Mouse (Mus musculus): ENCODE data around the gene Zmynd8. TPM values are rescaled to one million over a fixed set of nuclear protein-coding genes. Genes with fewer than 3 reads are reported as not detected.

The Zmynd8 gene
- polyA plus RNA-seq, 1 experiment: 17.9 TPM

- no peaks in the 10 kb centered on the region for H3K4me1 ChIP-seq (ENCODE audit: control insufficient read depth, insufficient read depth, insufficient read length, low read length)
- no peak overlapping the region for H3K27ac ChIP-seq (replicated peaks; ENCODE audit: low read depth, low read length)
- H3K4me3 ChIP-seq (ENCODE audit: insufficient read depth, low read depth, low read length): no peak overlapping the region
Measured at GRCm38 (mm10) chr2:165778927-165779326, 119.9 kb downstream of the Zmynd8 start.

DNA sequence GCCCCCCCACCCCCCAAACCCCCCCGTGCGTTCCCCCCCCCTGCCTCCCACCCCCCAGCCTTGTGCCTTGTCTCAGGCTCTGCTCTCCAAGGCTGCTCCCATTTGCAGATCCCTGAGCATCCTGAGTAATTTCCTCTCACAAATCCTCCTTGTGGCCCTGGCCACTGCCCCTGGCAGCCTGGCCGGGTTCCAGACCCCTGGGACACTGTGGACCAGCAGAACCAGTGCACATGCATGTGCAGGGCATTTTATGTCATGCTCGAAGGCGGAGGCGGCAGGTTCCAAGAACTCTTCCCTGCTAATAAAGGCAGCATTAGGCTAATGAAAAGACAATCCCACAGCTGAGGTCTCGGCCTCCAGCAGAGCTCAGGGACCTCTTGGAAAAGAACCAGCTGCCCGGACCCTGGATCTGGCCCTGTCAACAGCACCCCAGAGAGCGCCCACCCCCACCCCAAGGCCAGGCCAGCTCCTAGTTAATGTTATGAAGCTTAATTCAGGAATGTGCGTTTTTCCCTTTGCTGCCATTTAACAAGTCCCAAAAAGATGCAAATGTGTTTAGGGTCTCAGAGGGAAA is 129.4 kb downstream of the Zmynd8 start:
- Histone ChIP-seq H3K27ac (replicated peaks; ENCODE audit: low read depth, low read length) (no peak overlapping the region), H3K4me1 (ENCODE audit: control insufficient read depth, insufficient read depth, insufficient read length, low read length) (no peaks in the 10 kb centered on the region), H3K4me3 (ENCODE audit: insufficient read depth, low read depth, low read length) (no peak overlapping the region)

GRCm38 (mm10) chr2:165768805-165769358 is 129.9 kb downstream of the Zmynd8 start:
- no peak overlapping the region for H3K27ac ChIP-seq (replicated peaks; ENCODE audit: low read depth, low read length)
- no peaks in the 10 kb centered on the region for H3K4me1 ChIP-seq (ENCODE audit: control insufficient read depth, insufficient read depth, insufficient read length, low read length)
- H3K4me3 ChIP-seq (ENCODE audit: insufficient read depth, low read depth, low read length): no peak overlapping the region

- Histone ChIP-seq H3K27ac (replicated peaks; ENCODE audit: low read depth, low read length) (no peak overlapping the region), H3K4me1 (ENCODE audit: control insufficient read depth, insufficient read depth, insufficient read length, low read length) (no peaks in the 10 kb centered on the region), H3K4me3 (ENCODE audit: insufficient read depth, low read depth, low read length) (no peak overlapping the region)
Measured at GRCm38 (mm10) chr2:165759421-165759985, 139.3 kb downstream of the Zmynd8 start.

DNA sequence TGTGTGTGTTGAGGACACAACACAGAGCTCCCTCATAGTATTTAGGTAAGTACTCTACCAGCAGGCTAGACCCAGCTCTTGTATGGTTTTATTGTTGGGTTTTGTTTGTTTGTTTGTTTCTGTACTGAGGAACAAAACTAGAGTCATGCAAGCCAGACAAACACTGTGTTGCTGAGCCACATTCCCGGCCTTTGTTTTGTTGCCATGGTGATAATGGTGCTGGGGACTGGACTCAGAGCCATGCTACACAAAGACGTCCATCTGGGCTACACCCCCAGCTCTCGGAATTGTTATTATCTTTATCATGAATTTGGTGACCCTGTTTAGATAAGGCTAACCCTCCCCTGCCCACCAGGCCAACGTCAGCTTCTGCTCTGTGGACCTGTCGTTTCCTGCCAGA is 140.3 kb downstream of the Zmynd8 start:
- Histone ChIP-seq H3K4me3 (ENCODE audit: insufficient read depth, low read depth, low read length) (no peak overlapping the region), H3K4me1 (ENCODE audit: control insufficient read depth, insufficient read depth, insufficient read length, low read length) (no peaks in the 10 kb centered on the region), H3K27ac (replicated peaks; ENCODE audit: low read depth, low read length) (no peak overlapping the region)

GRCm38 (mm10) chr2:165757799-165758198 is 141.0 kb downstream of the Zmynd8 start:
- no peak overlapping the region for H3K4me3 ChIP-seq (ENCODE audit: insufficient read depth, low read depth, low read length)
- no peak overlapping the region for H3K27ac ChIP-seq (replicated peaks; ENCODE audit: low read depth, low read length)

GRCm38 (mm10) chr2:165752704-165753103 is 146.1 kb downstream of the Zmynd8 start:
- H3K4me3 ChIP-seq (ENCODE audit: insufficient read depth, low read depth, low read length): no peak overlapping the region
- H3K27ac ChIP-seq (replicated peaks; ENCODE audit: low read depth, low read length): no peak overlapping the region
- H3K4me1 ChIP-seq (ENCODE audit: control insufficient read depth, insufficient read depth, insufficient read length, low read length): no peaks in the 10 kb centered on the region

More at GRCm38 (mm10) chr2:165757799-165758198, 141.0 kb downstream of the Zmynd8 start:
- H3K4me1 ChIP-seq (ENCODE audit: control insufficient read depth, insufficient read depth, insufficient read length, low read length): no peaks in the 10 kb centered on the region

DNA sequence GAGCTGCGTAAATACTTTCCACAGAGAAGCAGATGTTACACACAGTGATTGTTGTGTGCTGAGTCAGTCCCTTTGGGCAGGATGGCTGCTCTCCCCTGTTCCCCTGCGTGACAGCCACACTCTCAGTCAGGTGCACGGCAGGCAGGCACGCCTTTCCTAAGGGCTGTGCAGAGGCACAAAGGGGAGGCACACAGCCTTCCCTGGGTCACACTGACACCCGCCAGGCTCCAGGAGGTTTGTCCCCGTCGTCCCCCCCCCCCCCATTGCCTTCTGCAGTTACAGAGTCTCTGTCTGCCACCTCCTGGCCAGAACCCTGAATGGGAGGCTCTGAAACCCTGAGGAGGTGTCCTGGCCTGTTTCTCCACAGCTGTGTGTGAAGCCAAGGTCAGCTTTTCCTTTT is 147.7 kb downstream of the Zmynd8 start:
- no peak overlapping the region for H3K27ac ChIP-seq (replicated peaks; ENCODE audit: low read depth, low read length)
- no peak overlapping the region for H3K4me3 ChIP-seq (ENCODE audit: insufficient read depth, low read depth, low read length)

GRCm38 (mm10) chr2:165748426-165748825 is 150.4 kb downstream of the Zmynd8 start:
- no peak overlapping the region for H3K4me3 ChIP-seq (ENCODE audit: insufficient read depth, low read depth, low read length)
- H3K4me1 ChIP-seq (ENCODE audit: control insufficient read depth, insufficient read depth, insufficient read length, low read length): no peaks in the 10 kb centered on the region
- H3K27ac ChIP-seq (replicated peaks; ENCODE audit: low read depth, low read length): no peak overlapping the region

More for the DNA sequence above, 147.7 kb downstream of the Zmynd8 start:
- no peaks in the 10 kb centered on the region for H3K4me1 ChIP-seq (ENCODE audit: control insufficient read depth, insufficient read depth, insufficient read length, low read length)

DNA sequence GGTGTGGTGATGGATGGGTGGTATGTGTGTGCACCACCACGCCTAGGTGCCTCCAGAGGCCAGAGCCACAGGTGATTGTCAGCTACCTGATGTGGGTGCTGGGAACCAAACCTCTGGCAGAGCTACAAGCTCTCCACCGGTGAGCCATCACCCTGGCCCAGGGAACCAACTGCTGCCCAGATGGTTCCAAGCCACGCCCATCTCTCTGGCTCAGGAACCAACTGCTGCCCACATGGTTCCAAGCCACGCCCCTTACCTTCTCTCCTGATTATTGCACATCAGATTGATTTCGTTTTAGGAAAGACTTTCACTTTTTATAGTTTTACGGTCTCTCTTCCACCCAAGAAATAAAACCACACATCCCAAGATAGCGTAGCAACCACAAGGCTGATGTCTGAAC is 150.8 kb downstream of the Zmynd8 start:
- Histone ChIP-seq H3K27ac (replicated peaks; ENCODE audit: low read depth, low read length) (no peak overlapping the region), H3K4me3 (ENCODE audit: insufficient read depth, low read depth, low read length) (no peak overlapping the region), H3K4me1 (ENCODE audit: control insufficient read depth, insufficient read depth, insufficient read length, low read length) (no peaks in the 10 kb centered on the region)

GRCm38 (mm10) chr2:165745306-165746098 is 153.3 kb downstream of the Zmynd8 start:
- no peak overlapping the region for H3K27ac ChIP-seq (replicated peaks; ENCODE audit: low read depth, low read length)
- no peaks in the 10 kb centered on the region for H3K4me1 ChIP-seq (ENCODE audit: control insufficient read depth, insufficient read depth, insufficient read length, low read length)
- no peak overlapping the region for H3K4me3 ChIP-seq (ENCODE audit: insufficient read depth, low read depth, low read length)

- Histone ChIP-seq H3K27ac (replicated peaks; ENCODE audit: low read depth, low read length) (no peak overlapping the region), H3K4me3 (ENCODE audit: insufficient read depth, low read depth, low read length) (no peak overlapping the region), H3K4me1 (ENCODE audit: control insufficient read depth, insufficient read depth, insufficient read length, low read length) (no peaks in the 10 kb centered on the region)
Measured at GRCm38 (mm10) chr2:165742210-165742786, 156.5 kb downstream of the Zmynd8 start.

- no peak overlapping the region for H3K27ac ChIP-seq (replicated peaks; ENCODE audit: low read depth, low read length)
- H3K4me1 ChIP-seq (ENCODE audit: control insufficient read depth, insufficient read depth, insufficient read length, low read length): no peaks in the 10 kb centered on the region
- H3K4me3 ChIP-seq (ENCODE audit: insufficient read depth, low read depth, low read length): no peak overlapping the region
Measured at GRCm38 (mm10) chr2:165741526-165742050, 157.2 kb downstream of the Zmynd8 start.

DNA sequence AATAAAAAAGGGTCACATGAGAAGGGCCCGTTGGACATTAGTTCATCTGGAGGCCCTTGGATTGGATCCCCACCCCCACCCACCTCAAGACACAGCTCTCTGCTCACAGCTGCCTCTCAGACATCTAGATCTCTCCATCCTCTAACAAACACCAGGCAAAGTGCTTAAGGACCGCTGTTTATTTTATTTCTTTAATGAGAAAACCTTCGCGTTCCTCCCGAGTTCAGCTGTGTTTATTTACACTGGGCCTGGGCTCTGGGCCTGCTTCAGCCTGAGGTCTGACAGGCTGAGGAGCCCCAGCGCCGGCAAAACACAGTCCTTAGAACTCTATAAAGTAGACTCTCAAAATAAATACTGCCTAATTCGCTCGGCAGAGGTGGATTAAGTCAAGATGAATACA is 157.8 kb downstream of the Zmynd8 start:
- Histone ChIP-seq H3K27ac (replicated peaks; ENCODE audit: low read depth, low read length) (no peak overlapping the region), H3K4me1 (ENCODE audit: control insufficient read depth, insufficient read depth, insufficient read length, low read length) (no peaks in the 10 kb centered on the region), H3K4me3 (ENCODE audit: insufficient read depth, low read depth, low read length) (no peak overlapping the region)

GRCm38 (mm10) chr2:165740381-165740780 is 158.4 kb downstream of the Zmynd8 start:
- Histone ChIP-seq H3K4me3 (ENCODE audit: insufficient read depth, low read depth, low read length) (no peak overlapping the region), H3K4me1 (ENCODE audit: control insufficient read depth, insufficient read depth, insufficient read length, low read length) (no peaks in the 10 kb centered on the region), H3K27ac (replicated peaks; ENCODE audit: low read depth, low read length) (no peak overlapping the region)

All from brown adipose tissue, adult 24 weeks (tissue).